Mouse (Mus musculus): ENCODE measurements around the gene Cwf19l1. TPM values are rescaled to one million over a fixed set of nuclear protein-coding genes. Genes with fewer than 3 reads are reported as not detected.
A peak's percentile ranks its signal among the peaks of the same experiment; 100 is the strongest.

The Cwf19l1 gene
- polyA plus RNA-seq, 1 experiment from 2014 or later = 16.0 TPM

DNA sequence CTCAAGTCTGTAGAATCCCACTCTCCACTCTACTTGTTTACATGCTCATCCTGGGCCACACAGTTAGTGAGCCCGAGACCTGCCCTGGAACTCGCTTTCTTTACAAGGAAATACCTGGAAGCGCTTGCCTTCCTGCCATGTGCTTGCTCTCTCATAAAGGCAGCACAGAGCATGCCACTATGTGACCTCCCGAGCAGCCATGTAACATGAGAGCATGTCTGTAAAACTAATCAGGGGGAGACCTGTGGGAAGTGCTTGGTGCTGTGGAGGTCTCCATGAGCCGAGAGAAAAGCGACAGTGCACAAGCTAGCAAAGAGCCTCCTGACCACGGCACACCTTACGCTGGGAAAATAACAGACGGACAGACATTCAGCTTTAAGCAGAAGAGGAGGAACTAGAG, 59.2 kb downstream of the Cwf19l1 start:
- H3K9me3 ChIP-seq (replicated peaks) = no peaks in the 10 kb centered on the region
- no peaks in the 10 kb centered on the region for H3K27me3 ChIP-seq
- no peak overlapping the region for H3K9ac ChIP-seq
- no peak overlapping the region for H3K4me2 ChIP-seq
- H3K4me3 ChIP-seq = no peak overlapping the region
- peaks cover 26% of the 10 kb centered on the region; the same call in 1 of the 2 replicates for H3K36me3 ChIP-seq
- no peak for ATAC-seq (replicated peaks; ENCODE audit: insufficient number of reproducible peaks, insufficient read depth, low FRiP score, low read depth)
- WGBS = 85% methylated on average over 9 of the region's 9 CpGs
- H3K4me1 ChIP-seq (replicated peaks) = no peaks in the 10 kb centered on the region
- no peak overlapping the region for H3K27ac ChIP-seq

DNA sequence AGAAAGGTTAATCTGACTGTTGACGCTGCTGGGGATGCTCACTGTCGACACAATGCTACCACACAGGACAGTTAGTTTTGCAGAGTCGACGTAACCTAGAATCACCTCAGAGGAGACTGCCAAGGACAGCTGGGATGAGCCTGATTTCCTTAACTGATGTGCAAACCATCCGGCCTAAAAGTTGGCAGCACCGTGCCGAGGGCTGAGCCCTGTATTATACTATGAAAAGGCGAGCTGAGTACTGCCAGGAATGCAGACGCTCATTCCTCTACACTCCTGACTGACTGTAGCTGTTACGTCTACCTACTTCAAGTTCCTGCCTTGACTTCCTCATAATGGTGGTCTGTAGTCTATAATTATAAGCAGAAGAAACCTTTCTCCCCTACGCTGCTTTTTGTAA, 60.7 kb downstream of the Cwf19l1 start:
- peaks cover 1% of the 10 kb centered on the region; the same call in 1 of the 2 replicates for H3K4me1 ChIP-seq (replicated peaks)
- no peaks in the 10 kb centered on the region for H3K9me3 ChIP-seq (replicated peaks)
- no peak overlapping the region for H3K4me2 ChIP-seq
- ATAC-seq (replicated peaks; ENCODE audit: insufficient number of reproducible peaks, insufficient read depth, low FRiP score, low read depth) = no peak
- no peak overlapping the region for H3K27ac ChIP-seq
- no peaks in the 10 kb centered on the region for H3K27me3 ChIP-seq
- peaks cover 23% of the 10 kb centered on the region; the same call in 1 of the 2 replicates for H3K36me3 ChIP-seq
- no peak overlapping the region for H3K4me3 ChIP-seq
- WGBS = 65% methylated on average over 11 of the region's 11 CpGs
- no peak overlapping the region for H3K9ac ChIP-seq

DNA sequence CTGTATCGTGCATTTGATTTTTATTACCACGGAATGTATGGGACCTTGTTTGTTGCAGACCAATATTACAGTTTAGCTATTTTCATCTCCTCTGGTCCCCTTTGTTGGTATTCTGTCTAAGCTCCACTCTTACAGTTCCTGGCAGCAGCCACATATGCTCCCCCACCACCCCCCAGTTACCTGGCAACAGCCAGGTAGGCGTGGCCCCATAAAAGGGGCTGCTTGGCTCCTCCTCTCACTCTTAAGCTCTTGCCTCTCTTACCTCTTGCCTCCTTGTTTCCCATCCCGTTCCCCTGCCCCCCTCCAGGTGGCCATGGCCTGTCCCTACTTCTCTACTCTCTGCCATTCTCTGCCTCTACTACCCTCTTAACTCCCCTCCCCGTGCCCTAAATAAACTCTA, 64.5 kb downstream of the Cwf19l1 start:
- H3K36me3 ChIP-seq = no peaks in the 10 kb centered on the region; the same call in 1 of the 2 replicates
- peaks cover 6% of the 10 kb centered on the region; the same call in 1 of the 2 replicates for H3K4me1 ChIP-seq (replicated peaks)
- ATAC-seq (replicated peaks; ENCODE audit: insufficient number of reproducible peaks, insufficient read depth, low FRiP score, low read depth) = no peak
- no peak overlapping the region for H3K4me3 ChIP-seq
- 67% methylated on average over 5 of the region's 5 CpGs for WGBS
- no peaks in the 10 kb centered on the region for H3K27me3 ChIP-seq
- H3K9ac ChIP-seq = no peak overlapping the region
- no peak overlapping the region for H3K4me2 ChIP-seq
- no peak overlapping the region for H3K27ac ChIP-seq
- H3K9me3 ChIP-seq (replicated peaks) = no peaks in the 10 kb centered on the region

DNA sequence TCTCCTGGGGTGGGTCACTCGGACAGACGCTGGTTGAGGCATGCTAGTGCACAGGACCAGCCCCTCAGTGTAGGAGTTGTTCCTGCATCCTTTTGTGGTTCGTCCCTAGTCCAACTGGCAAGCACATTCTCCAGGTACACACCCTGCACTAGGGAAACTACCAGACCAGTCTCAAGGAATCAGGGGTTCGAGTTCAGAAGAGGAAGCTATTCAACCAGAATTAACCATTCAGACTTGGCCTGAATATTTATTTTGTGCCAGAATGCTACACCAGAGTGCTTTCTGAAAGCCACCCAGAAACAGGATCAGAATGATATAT, 65.8 kb downstream of the Cwf19l1 start:
- H3K4me2 ChIP-seq = peak overlapping the region; percentile 80
- peak overlapping the region; percentile 91 for H3K4me3 ChIP-seq
- no peaks in the 10 kb centered on the region for H3K9me3 ChIP-seq (replicated peaks)
- peak overlapping the region; percentile 81 for H3K9ac ChIP-seq
- 9% methylated on average over 4 of the region's 4 CpGs for WGBS
- H3K36me3 ChIP-seq = no peaks in the 10 kb centered on the region
- H3K27me3 ChIP-seq = no peaks in the 10 kb centered on the region
- no peak for ATAC-seq (replicated peaks; ENCODE audit: insufficient number of reproducible peaks, insufficient read depth, low FRiP score, low read depth)
- H3K27ac ChIP-seq = peak overlapping the region; percentile 71
- H3K4me1 ChIP-seq (replicated peaks) = peaks cover 6% of the 10 kb centered on the region; the same call in 1 of the 2 replicates

DNA sequence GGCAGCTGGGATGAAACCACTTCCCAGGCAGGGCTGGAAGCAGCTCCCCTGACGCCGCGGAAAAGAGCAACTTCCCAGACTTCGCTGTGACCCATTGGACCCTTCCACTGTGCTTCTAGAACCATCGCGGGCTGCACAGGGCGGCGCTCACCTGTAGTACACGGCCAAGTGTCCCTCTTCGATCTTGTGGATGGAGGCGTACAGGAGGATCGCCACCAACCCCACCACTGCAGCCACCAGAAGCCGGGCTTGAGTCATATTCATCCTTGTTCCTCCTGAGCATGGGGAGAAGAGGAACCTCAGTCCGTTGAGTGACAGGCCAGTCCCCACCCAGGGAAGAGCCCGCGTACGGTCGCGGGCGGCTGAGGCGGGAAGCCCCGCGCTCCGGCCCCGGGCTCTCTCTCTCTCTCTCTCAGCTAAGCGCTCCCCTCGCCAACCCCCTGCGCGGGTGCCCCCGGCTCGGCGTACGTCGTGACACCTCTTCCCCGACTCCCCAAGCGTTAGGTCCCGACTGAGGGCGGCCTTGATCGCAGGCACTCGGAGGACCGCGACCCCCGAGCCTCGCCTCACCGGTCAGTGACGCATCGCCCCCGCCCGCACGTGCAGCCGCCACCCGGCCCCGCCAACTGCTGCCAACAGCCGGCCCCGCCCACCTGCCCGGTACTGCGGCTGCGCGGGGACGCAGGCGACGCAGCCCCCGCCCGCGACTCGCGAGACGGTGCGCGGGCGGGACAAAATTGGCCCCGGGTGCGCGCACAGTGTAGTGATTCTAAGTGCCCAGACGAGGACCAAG, 66.4 kb downstream of the Cwf19l1 start, which contains the start of gene Erlin1:
Erlin1 (minus strand) TSS at position 665 of the 793 bp plus-strand sequence.
- Histone ChIP-seq H3K4me3 (peak within 1 kb of the TSS; percentile 91), H3K36me3 (no peaks in the 10 kb centered on the region), H3K27me3 (no peaks in the 10 kb centered on the region), H3K9me3 (replicated peaks) (no peaks in the 10 kb centered on the region), H3K4me1 (replicated peaks) (peaks cover 6% of the 10 kb centered on the region; the same call in 1 of the 2 replicates), H3K27ac (peak within 1 kb of the TSS; percentile 71), H3K9ac (peak within 1 kb of the TSS; percentile 81), H3K4me2 (peak within 1 kb of the TSS; percentile 80)
- WGBS = under 1% methylated on average over 64 of the region's 75 CpGs
- peak; percentile 87 for ATAC-seq (replicated peaks; ENCODE audit: insufficient number of reproducible peaks, insufficient read depth, low FRiP score, low read depth)

DNA sequence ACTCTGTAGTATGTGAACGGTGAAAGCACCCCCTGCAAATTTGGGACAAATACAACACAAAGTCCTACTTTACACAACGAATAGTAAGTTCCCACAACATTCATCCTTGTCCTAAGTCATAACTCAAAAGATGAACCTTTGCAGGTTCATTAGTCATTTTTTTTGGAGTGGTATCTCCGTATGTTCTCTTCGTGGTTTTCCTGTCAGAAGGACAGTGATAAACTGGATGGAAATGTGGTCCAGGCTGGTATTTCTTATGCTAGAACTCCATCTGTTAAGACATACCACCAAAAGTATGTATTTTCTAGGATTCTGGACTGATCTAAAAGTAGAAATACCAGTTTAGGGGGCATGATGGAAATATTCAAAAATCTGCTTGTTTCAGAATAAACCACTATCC, 67.4 kb downstream of the Cwf19l1 start:
- peak overlapping the region; percentile 91; the same call in 1 of the 2 replicates for H3K4me3 ChIP-seq
- no peaks in the 10 kb centered on the region for H3K9me3 ChIP-seq (replicated peaks)
- H3K4me2 ChIP-seq = peak overlapping the region; percentile 80
- ATAC-seq (replicated peaks; ENCODE audit: insufficient number of reproducible peaks, insufficient read depth, low FRiP score, low read depth) = no peak
- H3K9ac ChIP-seq = no peak overlapping the region
- peaks cover 6% of the 10 kb centered on the region; the same call in 1 of the 2 replicates for H3K4me1 ChIP-seq (replicated peaks)
- peaks cover 5% of the 10 kb centered on the region; the same call in 1 of the 2 replicates for H3K36me3 ChIP-seq
- H3K27me3 ChIP-seq = no peaks in the 10 kb centered on the region
- 66% methylated on average over 4 of the region's 4 CpGs for WGBS
- H3K27ac ChIP-seq = no peak overlapping the region

DNA sequence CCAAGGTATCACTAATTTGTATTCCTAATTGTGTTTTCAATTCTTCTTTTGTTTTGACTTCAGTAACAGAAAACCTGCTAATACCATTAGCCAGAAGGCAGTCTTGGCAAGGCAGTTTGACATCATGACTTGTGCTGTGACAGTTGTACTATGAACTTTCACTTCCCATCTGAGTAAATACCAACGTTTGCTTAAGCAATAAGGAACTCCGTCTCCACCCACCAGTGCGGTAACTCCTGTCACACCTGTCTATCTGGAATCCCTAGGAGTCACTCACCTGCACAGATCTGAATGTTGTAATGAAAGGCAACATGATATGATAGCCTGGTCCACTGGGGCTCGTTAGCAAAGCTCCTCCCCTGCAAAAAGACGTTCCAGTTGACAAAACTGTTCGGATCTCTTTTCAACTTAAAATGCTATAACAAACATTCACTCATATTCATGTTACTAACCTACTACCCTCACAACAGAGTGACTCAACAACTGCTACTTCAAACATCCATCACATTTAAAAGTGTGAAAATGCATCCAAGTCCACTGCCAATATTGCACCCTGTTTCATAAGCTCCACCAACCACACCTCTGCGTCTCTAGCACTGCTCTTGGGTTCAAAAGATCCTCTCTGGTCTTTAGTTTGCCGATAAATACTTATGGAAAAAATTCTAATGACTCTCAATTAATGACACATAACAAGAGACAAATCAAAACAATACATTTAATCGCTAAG, 68.2 kb downstream of the Cwf19l1 start:
- Histone ChIP-seq H3K9ac (no peak overlapping the region), H3K27me3 (no peaks in the 10 kb centered on the region), H3K27ac (no peak overlapping the region), H3K4me1 (replicated peaks) (peaks cover 6% of the 10 kb centered on the region; the same call in 1 of the 2 replicates), H3K9me3 (replicated peaks) (no peaks in the 10 kb centered on the region), H3K36me3 (peaks cover 8% of the 10 kb centered on the region), H3K4me2 (no peak overlapping the region), H3K4me3 (no peak overlapping the region)
- no peak for ATAC-seq (replicated peaks; ENCODE audit: insufficient number of reproducible peaks, insufficient read depth, low FRiP score, low read depth)
- 77% methylated on average over 9 of the region's 9 CpGs for WGBS

DNA sequence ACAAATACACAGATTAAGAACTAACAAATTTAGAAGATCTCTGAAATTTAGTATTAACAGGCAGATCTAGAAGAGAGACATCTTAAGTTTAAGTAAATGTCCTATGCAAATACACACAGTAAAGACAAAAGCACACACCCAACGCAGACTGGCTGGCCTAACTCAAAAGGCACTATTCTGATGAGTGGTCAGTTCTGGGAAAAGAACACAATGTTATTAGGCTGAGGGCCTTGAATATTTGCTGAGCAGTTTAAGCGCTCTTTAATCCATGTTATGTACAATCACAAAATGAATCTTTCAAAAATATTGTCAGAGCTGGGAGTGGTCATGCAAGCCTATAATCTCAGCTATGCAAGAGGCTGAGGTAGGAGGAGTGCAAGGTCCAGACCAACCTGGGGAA, 70.9 kb downstream of the Cwf19l1 start:
- Histone ChIP-seq H3K36me3 (peaks cover 23% of the 10 kb centered on the region), H3K9ac (no peak overlapping the region), H3K27ac (no peak overlapping the region), H3K4me3 (no peak overlapping the region), H3K4me1 (replicated peaks) (peaks cover 3% of the 10 kb centered on the region; the same call in 1 of the 2 replicates), H3K27me3 (no peaks in the 10 kb centered on the region), H3K4me2 (no peak overlapping the region), H3K9me3 (replicated peaks) (no peaks in the 10 kb centered on the region)
- 89% methylated on average over 2 of the region's 2 CpGs for WGBS
- no peak for ATAC-seq (replicated peaks; ENCODE audit: insufficient number of reproducible peaks, insufficient read depth, low FRiP score, low read depth)

DNA sequence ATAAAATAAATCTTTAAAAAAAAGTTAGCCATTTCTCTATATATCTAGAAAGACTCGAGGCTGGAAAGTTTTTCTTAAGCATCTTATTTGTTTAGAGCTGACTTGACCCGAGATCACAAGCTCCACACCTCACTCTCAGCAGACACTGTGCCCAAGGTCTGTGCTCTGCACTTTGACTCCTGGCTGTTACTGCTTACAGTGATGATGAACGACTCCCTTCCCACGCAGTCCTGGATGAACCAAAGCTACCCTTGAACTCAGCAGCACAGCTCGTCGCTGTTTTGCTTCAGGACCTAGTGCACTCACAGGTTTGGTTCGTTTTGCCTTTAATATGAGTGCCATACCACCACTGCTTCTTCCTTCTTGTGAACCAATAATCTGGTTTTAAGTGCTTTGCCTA, 71.9 kb downstream of the Cwf19l1 start:
- no peak for ATAC-seq (replicated peaks; ENCODE audit: insufficient number of reproducible peaks, insufficient read depth, low FRiP score, low read depth)
- H3K4me3 ChIP-seq = no peak overlapping the region
- no peak overlapping the region for H3K4me2 ChIP-seq
- H3K27ac ChIP-seq = no peak overlapping the region
- H3K9me3 ChIP-seq (replicated peaks) = no peaks in the 10 kb centered on the region
- peaks cover 3% of the 10 kb centered on the region; the same call in 1 of the 2 replicates for H3K4me1 ChIP-seq (replicated peaks)
- 83% methylated on average over 7 of the region's 7 CpGs for WGBS
- H3K36me3 ChIP-seq = peaks cover 23% of the 10 kb centered on the region
- no peak overlapping the region for H3K9ac ChIP-seq
- H3K27me3 ChIP-seq = no peaks in the 10 kb centered on the region

DNA sequence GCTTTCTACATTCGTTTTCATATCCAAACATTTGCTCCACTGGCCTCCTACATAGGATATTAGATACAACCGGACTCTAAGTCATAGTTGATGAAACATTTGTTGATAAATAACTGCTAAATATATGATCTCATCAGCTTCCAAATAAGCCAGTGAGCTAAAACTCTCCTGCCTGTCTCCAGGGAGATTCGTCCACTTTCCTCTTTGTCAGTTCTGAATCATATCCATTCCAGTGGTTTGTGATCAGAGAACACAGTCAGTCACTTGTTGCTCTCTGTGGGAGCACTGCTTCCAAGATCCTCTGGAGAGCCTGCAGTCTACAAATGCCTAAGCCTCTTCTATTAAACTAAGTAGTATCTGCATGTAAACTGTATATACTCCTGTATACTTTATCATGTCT, 75.5 kb downstream of the Cwf19l1 start:
- WGBS = 76% methylated on average over 3 of the region's 3 CpGs
- no peak for ATAC-seq (replicated peaks; ENCODE audit: insufficient number of reproducible peaks, insufficient read depth, low FRiP score, low read depth)
- Histone ChIP-seq H3K4me2 (no peak overlapping the region), H3K27ac (no peak overlapping the region), H3K27me3 (no peaks in the 10 kb centered on the region), H3K4me1 (replicated peaks) (no peaks in the 10 kb centered on the region), H3K9me3 (replicated peaks) (no peaks in the 10 kb centered on the region), H3K9ac (no peak overlapping the region), H3K4me3 (no peak overlapping the region), H3K36me3 (peaks cover 38% of the 10 kb centered on the region)

All from heart, embryonic 15.5 days (tissue).